Mouse (Mus musculus) intestine, embryonic 16.5 days (tissue): ENCODE measurements at regions not wholly inside any gene's neighbourhood (a gene's known extent, or its start where the extent isn't known, plus 50 kb on each side); places are given as distances from the start of the nearest gene placed in this dataset.
"Not testable (repeated sequence)": the region's sequence is repeated elsewhere in the genome, so short reads cannot be mapped to it uniquely, and the experiment has no call there.

Source experiments
- ATAC-seq: fragments of 200-750 bp; cut with Nextera tagmentation; 2 replicates; pipeline ENCODE4 v1.8.0; 2017; ENCODE audit warnings: moderate TSS enrichment, moderate library complexity
- H3K27ac ChIP-seq: fragments of 300-500 bp; sonication (generic); 2 replicates; pipeline ENCODE4 v1.5.1; 2014; ENCODE audit warnings: mild to moderate bottlenecking, low read length
- H3K27me3 ChIP-seq: fragments of 300-500 bp; sonication (generic); replicated peaks from 2 replicates; pipeline ENCODE4 v1.6.1; 2014; ENCODE audit warnings: low read length, control low read depth, mixed read lengths; ENCODE audit not compliant: control insufficient read depth, insufficient read depth
- H3K36me3 ChIP-seq: fragments of 300-500 bp; sonication (generic); 2 replicates; pipeline ENCODE4 v1.6.1; 2014; ENCODE audit warnings: low read length, control low read depth; ENCODE audit not compliant: control insufficient read depth, insufficient read depth
- H3K4me1 ChIP-seq: fragments of 300-500 bp; sonication (generic); 2 replicates; pipeline ENCODE4 v1.6.1; 2014; ENCODE audit warnings: low read length, control low read depth, mixed read lengths; ENCODE audit not compliant: control insufficient read depth, insufficient read depth
- H3K4me2 ChIP-seq: fragments of 300-500 bp; sonication (generic); 2 replicates; pipeline ENCODE4 v1.6.1; 2014; ENCODE audit warnings: low read depth, low read length, control low read depth
- H3K4me3 ChIP-seq: fragments of 300-500 bp; sonication (generic); 2 replicates; pipeline ENCODE4 v1.5.1; 2014; ENCODE audit warnings: mild to moderate bottlenecking, low read length
- H3K9ac ChIP-seq: fragments of 300-500 bp; sonication (generic); 2 replicates; pipeline ENCODE4 v1.6.1; 2014; ENCODE audit warnings: low read depth, low read length
- H3K9me3 ChIP-seq: fragments of 300-500 bp; sonication (generic); 2 replicates; pipeline ENCODE4 v1.6.1; 2016; ENCODE audit warnings: low read length, control low read depth; ENCODE audit not compliant: control insufficient read depth
- WGBS: fragments of 180-500 bp; shearing (Covaris S2); extraction: QIAGEN DNeasy Blood & Tissue Kit; methylation state at CpG from one replicate; pipeline ENCODE4 v1.1.7; 2014; 5-methylcytosine and 5-hydroxymethylcytosine counted together

DNA sequence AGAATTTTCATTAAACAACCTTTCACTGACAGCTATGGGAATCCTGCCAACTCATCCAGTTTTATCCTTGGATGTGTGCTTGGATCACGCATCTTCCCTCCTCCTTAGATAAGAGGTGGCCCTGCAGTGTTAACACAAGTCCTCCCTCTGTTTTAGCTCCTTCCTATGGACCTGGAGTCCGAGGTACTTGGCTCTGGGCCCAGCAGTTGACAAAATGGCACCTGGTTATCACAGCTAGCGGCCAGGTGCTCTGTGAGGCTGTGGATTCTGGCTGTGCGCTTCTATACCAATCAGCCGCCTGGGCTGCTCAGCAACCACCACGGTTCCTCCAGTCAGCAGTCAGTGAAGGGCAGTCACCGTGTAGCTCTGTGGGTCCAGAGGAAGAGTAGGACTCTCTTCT, 157.4 kb downstream of the Prdm2 start:
- Histone ChIP-seq H3K4me2 (no peak overlapping the region), H3K9ac (no peak overlapping the region), H3K27ac (no peak overlapping the region), H3K36me3 (no peaks in the 10 kb centered on the region), H3K4me1 (no peaks in the 10 kb centered on the region), H3K4me3 (no peak overlapping the region), H3K27me3 (no peaks in the 10 kb centered on the region), H3K9me3 (no peaks in the 10 kb centered on the region)
- 82% methylated on average over 7 of the region's 7 CpGs for WGBS
- ATAC-seq: no peak

DNA sequence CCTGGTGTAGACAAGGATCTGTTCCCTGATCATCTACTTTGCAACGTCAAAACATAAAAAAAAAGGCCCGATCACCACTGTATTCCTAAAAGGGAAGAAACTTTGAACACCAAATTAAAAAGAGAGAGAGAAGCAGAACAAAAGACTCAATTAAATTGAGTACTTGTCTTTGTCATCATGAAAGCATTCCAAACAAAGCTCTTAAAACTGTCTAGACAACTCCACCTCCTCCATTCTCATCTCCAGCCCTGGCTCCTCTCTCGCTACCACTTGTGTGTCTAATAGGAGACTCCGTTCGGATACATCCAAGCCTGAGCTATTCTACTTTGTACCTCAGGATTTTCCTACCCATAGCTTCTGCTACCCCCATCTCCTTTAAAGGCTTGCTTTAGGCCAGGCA, 159.8 kb downstream of the Prdm2 start:
- Histone ChIP-seq H3K27ac (no peak overlapping the region), H3K27me3 (no peaks in the 10 kb centered on the region), H3K4me1 (no peaks in the 10 kb centered on the region), H3K9ac (no peak overlapping the region), H3K4me2 (no peak overlapping the region), H3K9me3 (no peaks in the 10 kb centered on the region), H3K4me3 (no peak overlapping the region), H3K36me3 (no peaks in the 10 kb centered on the region)
- ATAC-seq: no peak
- 89% methylated on average over 5 of the region's 5 CpGs for WGBS

DNA sequence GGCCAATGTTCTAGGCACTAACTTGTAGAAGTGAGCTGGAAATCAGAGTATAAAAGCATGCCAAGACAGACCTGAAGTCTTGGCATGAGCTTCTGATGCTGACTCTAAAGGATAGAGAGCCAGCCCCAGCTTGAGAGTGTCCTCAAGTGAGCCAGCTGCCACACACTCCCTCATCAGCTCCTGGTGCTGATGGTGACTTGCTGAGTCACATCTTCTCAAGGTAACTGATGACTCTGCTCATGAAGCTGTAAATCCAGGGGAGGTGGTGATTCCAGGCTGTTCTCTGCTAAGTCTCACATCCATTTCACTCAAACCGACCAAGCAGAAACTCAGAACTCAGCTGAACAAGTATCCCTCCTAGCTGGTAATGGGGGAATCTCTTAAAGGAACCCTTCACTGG, 161.6 kb downstream of the Prdm2 start:
- H3K36me3 ChIP-seq: no peaks in the 10 kb centered on the region
- no peaks in the 10 kb centered on the region for H3K4me1 ChIP-seq
- ATAC-seq: no peak
- no peak overlapping the region for H3K9ac ChIP-seq
- H3K27me3 ChIP-seq: no peaks in the 10 kb centered on the region
- H3K27ac ChIP-seq: no peak overlapping the region
- no peak overlapping the region for H3K4me2 ChIP-seq
- no peak overlapping the region for H3K4me3 ChIP-seq
- 83% methylated on average over 1 of the region's 1 CpGs for WGBS
- H3K9me3 ChIP-seq: no peaks in the 10 kb centered on the region

DNA sequence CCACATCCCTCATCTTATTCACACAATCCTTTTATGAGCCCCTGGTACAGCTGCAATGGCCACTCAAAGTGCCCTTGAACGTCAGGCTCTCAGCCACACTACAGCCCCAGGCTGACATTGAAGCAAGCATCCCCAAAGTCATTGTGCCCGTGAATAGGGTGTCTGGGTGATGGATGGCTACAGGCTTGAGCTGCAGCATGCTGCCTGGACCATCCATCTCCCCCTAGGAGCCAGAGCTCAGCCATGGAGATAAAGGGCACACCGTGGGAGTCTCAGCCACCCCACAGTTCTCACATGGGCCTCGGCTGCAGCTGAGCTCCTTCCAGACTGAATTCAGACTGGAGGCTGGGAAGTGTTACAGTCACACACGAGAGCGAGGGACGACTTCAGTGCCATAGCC, 167.6 kb downstream of the Prdm2 start:
- Histone ChIP-seq H3K36me3 (no peaks in the 10 kb centered on the region), H3K4me1 (no peaks in the 10 kb centered on the region), H3K27me3 (no peaks in the 10 kb centered on the region), H3K9me3 (no peaks in the 10 kb centered on the region), H3K9ac (no peak overlapping the region), H3K27ac (no peak overlapping the region), H3K4me3 (no peak overlapping the region), H3K4me2 (no peak overlapping the region)
- 45% methylated on average over 7 of the region's 7 CpGs for WGBS
- ATAC-seq: no peak

DNA sequence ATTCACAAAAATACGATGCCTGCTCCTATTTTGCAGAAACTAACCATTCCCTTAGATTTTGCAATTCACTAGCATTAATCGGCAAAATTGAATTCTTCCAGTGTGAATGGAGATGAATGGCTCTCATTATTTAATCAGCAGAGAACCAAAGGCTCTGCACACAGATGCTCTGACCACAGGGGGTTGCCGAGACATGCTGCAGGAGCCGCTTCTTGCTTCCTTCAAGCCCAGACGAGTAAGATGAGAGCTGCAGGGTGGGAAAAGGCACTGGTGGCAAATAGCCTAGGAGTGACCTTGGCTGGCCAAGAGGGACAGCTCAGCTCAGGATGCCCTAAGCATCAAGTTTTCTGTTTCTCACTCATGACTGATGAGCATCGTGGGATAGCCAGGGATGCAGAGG, 170.0 kb downstream of the Prdm2 start:
- H3K4me2 ChIP-seq: no peak overlapping the region
- no peak overlapping the region for H3K27ac ChIP-seq
- H3K4me1 ChIP-seq: no peaks in the 10 kb centered on the region
- no peaks in the 10 kb centered on the region for H3K36me3 ChIP-seq
- no peak overlapping the region for H3K9ac ChIP-seq
- no peaks in the 10 kb centered on the region for H3K9me3 ChIP-seq
- no peaks in the 10 kb centered on the region for H3K27me3 ChIP-seq
- no peak for ATAC-seq
- H3K4me3 ChIP-seq: no peak overlapping the region
- 61% methylated on average over 6 of the region's 6 CpGs for WGBS

DNA sequence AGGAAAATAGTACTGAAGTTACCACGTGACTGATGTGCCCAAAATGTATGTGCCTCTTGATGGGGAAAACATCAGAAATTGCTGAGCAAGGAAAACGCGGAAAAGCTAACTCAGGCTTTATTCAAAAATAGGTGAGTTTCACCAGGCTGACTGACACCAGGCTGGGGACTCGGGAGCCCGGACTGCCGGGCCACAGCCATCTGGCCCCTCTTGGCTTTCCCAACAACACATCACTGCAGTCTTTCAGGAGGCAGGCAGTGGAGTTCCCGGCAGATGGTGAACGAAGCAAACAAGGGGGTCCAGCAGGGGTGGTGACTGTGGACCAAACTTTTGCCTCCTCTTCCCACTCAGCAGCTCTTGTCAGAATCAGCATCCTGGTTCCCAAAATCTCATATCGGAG, 174.2 kb downstream of the Prdm2 start:
- no peak overlapping the region for H3K4me3 ChIP-seq
- WGBS: 78% methylated on average over 9 of the region's 9 CpGs
- H3K36me3 ChIP-seq: no peaks in the 10 kb centered on the region
- H3K9ac ChIP-seq: no peak overlapping the region
- H3K4me1 ChIP-seq: no peaks in the 10 kb centered on the region
- no peak overlapping the region for H3K27ac ChIP-seq
- no peaks in the 10 kb centered on the region for H3K27me3 ChIP-seq
- no peaks in the 10 kb centered on the region for H3K9me3 ChIP-seq
- no peak overlapping the region for H3K4me2 ChIP-seq
- no peak for ATAC-seq

DNA sequence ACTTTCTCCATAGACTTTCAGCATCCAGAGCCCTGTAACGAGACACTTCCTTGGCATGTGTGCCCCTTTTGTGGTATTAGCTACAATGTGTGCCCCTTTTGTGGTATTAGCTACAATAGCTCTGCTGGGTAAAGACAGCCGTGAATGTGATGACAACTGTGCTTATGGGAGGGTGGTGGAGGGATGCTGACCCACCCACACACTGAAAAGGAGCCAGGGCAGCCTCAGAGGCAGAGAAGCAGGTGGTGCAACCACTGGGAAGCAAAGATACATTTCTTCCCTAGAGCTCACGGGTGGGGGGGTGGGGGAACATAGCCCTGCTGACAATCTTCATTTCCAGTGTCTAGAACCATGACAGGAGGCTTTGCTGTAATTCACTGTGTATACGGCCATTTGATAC, 176.1 kb downstream of the Prdm2 start:
- Histone ChIP-seq H3K4me1 (no peaks in the 10 kb centered on the region), H3K36me3 (no peaks in the 10 kb centered on the region), H3K9ac (no peak overlapping the region), H3K27ac (no peak overlapping the region), H3K4me2 (no peak overlapping the region), H3K27me3 (no peaks in the 10 kb centered on the region), H3K9me3 (no peaks in the 10 kb centered on the region), H3K4me3 (no peak overlapping the region)
- WGBS: 54% methylated on average over 4 of the region's 4 CpGs
- ATAC-seq: no peak

DNA sequence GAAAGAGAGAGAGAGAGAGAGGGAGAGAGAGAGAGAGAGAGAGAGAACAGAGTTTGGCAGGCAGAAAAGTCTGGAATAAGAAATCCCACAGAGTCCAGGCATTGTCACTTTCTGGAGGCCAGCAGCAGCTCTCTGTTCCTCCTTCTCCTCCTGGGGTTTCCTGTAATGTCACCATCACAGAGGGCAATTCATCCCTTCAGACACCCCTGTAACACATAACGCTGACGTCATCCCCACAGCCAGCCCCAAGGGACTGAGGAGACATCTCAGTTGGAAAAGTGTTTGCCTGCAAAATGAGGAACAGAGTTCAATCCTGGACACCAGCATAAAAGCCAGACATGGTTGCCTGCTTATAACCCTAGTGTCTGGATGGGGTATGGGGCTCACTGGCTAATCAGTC, 177.7 kb downstream of the Prdm2 start:
- H3K9ac ChIP-seq, H3K4me2 ChIP-seq, H3K36me3 ChIP-seq, H3K27me3 ChIP-seq, ATAC-seq, H3K4me1 ChIP-seq, H3K27ac ChIP-seq, H3K4me3 ChIP-seq, H3K9me3 ChIP-seq: not testable (repeated sequence)
- WGBS: 53% methylated on average over 2 of the region's 2 CpGs

DNA sequence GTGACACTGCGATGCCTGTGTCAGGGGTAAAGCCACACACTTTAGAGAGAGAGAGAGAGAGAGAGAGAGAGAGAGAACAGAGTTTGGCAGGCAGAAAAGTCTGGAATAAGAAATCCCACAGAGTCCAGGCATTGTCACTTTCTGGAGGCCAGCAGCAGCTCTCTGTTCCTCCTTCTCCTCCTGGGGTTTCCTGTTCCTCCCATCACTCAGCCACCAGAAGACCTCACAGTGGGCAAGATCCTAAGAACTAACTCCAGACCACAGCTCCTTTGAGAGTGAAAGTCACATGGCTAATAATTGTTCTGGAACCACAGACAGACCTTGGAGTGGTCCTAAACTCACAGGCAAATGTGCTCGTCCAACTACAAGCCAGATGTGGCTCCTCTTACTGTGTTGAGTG, 178.5 kb downstream of the Prdm2 start:
- not testable (repeated sequence) for H3K4me3 ChIP-seq, H3K4me2 ChIP-seq, H3K27me3 ChIP-seq, H3K27ac ChIP-seq, H3K36me3 ChIP-seq, H3K9ac ChIP-seq, ATAC-seq, H3K9me3 ChIP-seq, H3K4me1 ChIP-seq
- 83% methylated on average over 2 of the region's 2 CpGs for WGBS

DNA sequence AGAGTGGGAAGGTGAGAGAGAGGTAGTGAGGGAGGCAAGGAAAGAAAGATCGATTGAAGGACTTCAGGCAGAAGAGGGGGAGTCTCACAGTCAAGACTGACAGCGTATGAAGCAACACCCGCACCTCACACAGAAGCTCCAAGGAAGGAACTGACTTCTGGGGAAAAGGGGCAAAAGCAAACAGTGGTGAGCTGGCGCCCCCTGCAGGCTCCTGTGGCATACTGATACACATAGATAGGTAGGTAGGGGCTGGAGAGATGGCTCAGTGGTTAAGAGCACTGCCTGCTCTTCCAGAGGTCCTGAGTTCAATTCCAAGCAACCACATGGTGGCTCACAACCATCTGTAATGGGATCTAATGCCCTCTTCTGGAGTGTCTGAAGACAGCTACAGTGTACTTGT, 183.0 kb downstream of the Prdm2 start:
- H3K4me2 ChIP-seq, H3K27me3 ChIP-seq, H3K36me3 ChIP-seq, ATAC-seq, H3K4me3 ChIP-seq, H3K27ac ChIP-seq, H3K9me3 ChIP-seq, H3K9ac ChIP-seq, H3K4me1 ChIP-seq: not testable (repeated sequence)
- 68% methylated on average over 4 of the region's 4 CpGs for WGBS
